Mouse (Mus musculus) hindbrain, embryonic 14.5 days (tissue): Measurements from ENCODE around the gene Ddx4. TPM values are rescaled to one million over a fixed set of nuclear protein-coding genes. Genes with fewer than 3 reads are reported as not detected.

Experiments used
- ATAC-seq: fragments of 200-750 bp; cut with Nextera tagmentation; 2 replicates; pipeline ENCODE4 v1.8.0; 2017; ENCODE audit warnings: moderate number of reproducible peaks, mild to moderate bottlenecking, moderate TSS enrichment, moderate library complexity; ENCODE audit not compliant: low FRiP score
- DNase-seq: peaks from one replicate; pipeline ENCODE4 v3.0.0-alpha.2; 2015; ENCODE audit warnings: low spot score
- H3K27ac ChIP-seq: fragments of 300-500 bp; sonication (generic); 2 replicates; pipeline ENCODE4 v1.5.1; 2014; ENCODE audit warnings: mild to moderate bottlenecking, moderate library complexity
- H3K27me3 ChIP-seq: fragments of 300-500 bp; sonication (generic); 2 replicates; pipeline ENCODE4 v1.6.1; 2014; ENCODE audit warnings: mild to moderate bottlenecking, low read length, mixed read lengths; ENCODE audit not compliant: control insufficient read depth, insufficient read depth
- H3K36me3 ChIP-seq: fragments of 300-500 bp; sonication (generic); replicated peaks from 2 replicates; pipeline ENCODE4 v1.6.1; 2014; ENCODE audit not compliant: control insufficient read depth, insufficient read depth
- H3K4me1 ChIP-seq: fragments of 300-500 bp; sonication (generic); replicated peaks from 2 replicates; pipeline ENCODE4 v1.6.1; 2014; ENCODE audit warnings: antibody characterized with exemption, low read length, mixed read lengths; ENCODE audit not compliant: control insufficient read depth, insufficient read depth
- H3K4me2 ChIP-seq: fragments of 300-500 bp; sonication (generic); replicated peaks from 2 replicates; pipeline ENCODE4 v1.6.1; 2014; ENCODE audit warnings: mild to moderate bottlenecking, moderate library complexity
- H3K4me3 ChIP-seq: fragments of 300-500 bp; sonication (generic); replicated peaks from 2 replicates; pipeline ENCODE4 v1.5.1; 2014; ENCODE audit warnings: mild to moderate bottlenecking, low read length
- H3K9ac ChIP-seq: fragments of 300-500 bp; sonication (generic); 2 replicates; pipeline ENCODE4 v1.6.1; 2014
- H3K9me3 ChIP-seq: fragments of 300-500 bp; sonication (generic); 2 replicates; pipeline ENCODE4 v1.6.1; 2016; ENCODE audit warnings: low read length; ENCODE audit not compliant: control insufficient read depth
- WGBS: fragments of 180-500 bp; shearing (Covaris S2); extraction: QIAGEN DNeasy Blood & Tissue Kit; methylation state at CpG from one replicate; pipeline ENCODE4 v1.1.7; 2014; 5-methylcytosine and 5-hydroxymethylcytosine counted together
- polyA plus RNA-seq: library from polyadenylated mRNA; unstranded; fragments of >200 nt; fragmentation: Nextera tagmentation; extraction: Ambion mirVana; gene quantifications from 2 replicates; pipeline ENCODE4 v1.2.1, GENCODE M21; 2014

The Ddx4 gene
- polyA plus RNA-seq, 1 experiment from 2014 or later: 2.0 TPM

GRCm38 (mm10) chr13:112644996-112645395, 7.3 kb downstream of the Ddx4 start:
- no peak for ATAC-seq
- WGBS: 87% methylated on average over 3 of the region's 3 CpGs

GRCm38 (mm10) chr13:112642897-112643296, 9.4 kb downstream of the Ddx4 start:
- DNase-seq (no peak), ATAC-seq (no peak)
- Histone ChIP-seq H3K27ac (no peak overlapping the region), H3K9me3 (no peaks in the 10 kb centered on the region), H3K27me3 (no peaks in the 10 kb centered on the region), H3K4me3 (no peak overlapping the region), H3K9ac (no peak overlapping the region), H3K36me3 (no peaks in the 10 kb centered on the region), H3K4me2 (no peak overlapping the region), H3K4me1 (no peaks in the 10 kb centered on the region)
- 90% methylated on average over 3 of the region's 3 CpGs for WGBS

More at GRCm38 (mm10) chr13:112644996-112645395, 7.3 kb downstream of the Ddx4 start:
- H3K9ac ChIP-seq: no peak overlapping the region
- no peaks in the 10 kb centered on the region for H3K36me3 ChIP-seq
- H3K9me3 ChIP-seq: no peaks in the 10 kb centered on the region
- no peak for DNase-seq
- no peak overlapping the region for H3K4me2 ChIP-seq
- no peak overlapping the region for H3K27ac ChIP-seq
- H3K27me3 ChIP-seq: no peaks in the 10 kb centered on the region
- H3K4me3 ChIP-seq: no peak overlapping the region
- H3K4me1 ChIP-seq: no peaks in the 10 kb centered on the region

- 63% methylated on average over 4 of the region's 4 CpGs for WGBS
- Histone ChIP-seq H3K4me2 (no peak overlapping the region), H3K36me3 (no peaks in the 10 kb centered on the region), H3K27me3 (no peaks in the 10 kb centered on the region), H3K9me3 (no peaks in the 10 kb centered on the region), H3K9ac (no peak overlapping the region), H3K27ac (no peak overlapping the region), H3K4me3 (no peak overlapping the region), H3K4me1 (no peaks in the 10 kb centered on the region)
- no peak for DNase-seq
- no peak for ATAC-seq
Measured at GRCm38 (mm10) chr13:112639111-112639510, 13.2 kb downstream of the Ddx4 start.

GRCm38 (mm10) chr13:112636498-112636897, 15.8 kb downstream of the Ddx4 start:
- WGBS: 50% methylated on average over 3 of the region's 3 CpGs
- Histone ChIP-seq H3K27ac (no peak overlapping the region), H3K4me3 (no peak overlapping the region)

GRCm38 (mm10) chr13:112635174-112635837, 17.0 kb downstream of the Ddx4 start:
- no peak overlapping the region for H3K4me3 ChIP-seq
- DNase-seq: no peak
- H3K9ac ChIP-seq: no peak overlapping the region
- H3K27ac ChIP-seq: no peak overlapping the region
- H3K27me3 ChIP-seq: no peaks in the 10 kb centered on the region
- no peak overlapping the region for H3K4me2 ChIP-seq
- 62% methylated on average over 7 of the region's 7 CpGs for WGBS
- ATAC-seq: no peak
- no peaks in the 10 kb centered on the region for H3K36me3 ChIP-seq
- no peaks in the 10 kb centered on the region for H3K9me3 ChIP-seq
- no peaks in the 10 kb centered on the region for H3K4me1 ChIP-seq

More at GRCm38 (mm10) chr13:112636498-112636897, 15.8 kb downstream of the Ddx4 start:
- Histone ChIP-seq H3K9me3 (no peaks in the 10 kb centered on the region), H3K36me3 (no peaks in the 10 kb centered on the region), H3K4me1 (no peaks in the 10 kb centered on the region), H3K9ac (no peak overlapping the region), H3K4me2 (no peak overlapping the region), H3K27me3 (no peaks in the 10 kb centered on the region)
- DNase-seq (no peak), ATAC-seq (no peak)

GRCm38 (mm10) chr13:112625566-112625965, 26.7 kb downstream of the Ddx4 start:
- no peak overlapping the region for H3K4me2 ChIP-seq
- no peak overlapping the region for H3K27ac ChIP-seq
- ATAC-seq (no peak), DNase-seq (no peak)
- no peaks in the 10 kb centered on the region for H3K27me3 ChIP-seq
- H3K4me1 ChIP-seq: no peaks in the 10 kb centered on the region
- no peaks in the 10 kb centered on the region for H3K9me3 ChIP-seq
- H3K36me3 ChIP-seq: no peaks in the 10 kb centered on the region
- H3K9ac ChIP-seq: no peak overlapping the region
- H3K4me3 ChIP-seq: no peak overlapping the region

GRCm38 (mm10) chr13:112624622-112625021, 27.7 kb downstream of the Ddx4 start:
- Histone ChIP-seq H3K9ac (no peak overlapping the region), H3K27me3 (no peaks in the 10 kb centered on the region), H3K36me3 (no peaks in the 10 kb centered on the region), H3K9me3 (no peaks in the 10 kb centered on the region), H3K4me1 (no peaks in the 10 kb centered on the region), H3K27ac (no peak overlapping the region), H3K4me2 (no peak overlapping the region), H3K4me3 (no peak overlapping the region)
- ATAC-seq (no peak), DNase-seq (no peak)
- WGBS: 77% methylated on average over 3 of the region's 3 CpGs

- no peak overlapping the region for H3K27ac ChIP-seq
- H3K4me3 ChIP-seq: no peak overlapping the region
- no peaks in the 10 kb centered on the region for H3K27me3 ChIP-seq
- no peak overlapping the region for H3K9ac ChIP-seq
- no peak overlapping the region for H3K4me2 ChIP-seq
- WGBS: 45% methylated on average over 7 of the region's 7 CpGs
- ATAC-seq (no peak), DNase-seq (no peak)
- H3K4me1 ChIP-seq: no peaks in the 10 kb centered on the region
- no peaks in the 10 kb centered on the region for H3K36me3 ChIP-seq
- no peaks in the 10 kb centered on the region for H3K9me3 ChIP-seq
Measured at GRCm38 (mm10) chr13:112623656-112624055, 28.6 kb downstream of the Ddx4 start.

GRCm38 (mm10) chr13:112621592-112621991, 30.7 kb downstream of the Ddx4 start:
- Histone ChIP-seq H3K9ac (no peak overlapping the region), H3K27me3 (no peaks in the 10 kb centered on the region), H3K9me3 (no peaks in the 10 kb centered on the region), H3K4me3 (no peak overlapping the region), H3K27ac (no peak overlapping the region), H3K4me2 (no peak overlapping the region), H3K36me3 (no peaks in the 10 kb centered on the region), H3K4me1 (no peaks in the 10 kb centered on the region)
- no peak for ATAC-seq
- WGBS: 82% methylated on average over 3 of the region's 3 CpGs
- DNase-seq: no peak

- Histone ChIP-seq H3K36me3 (no peaks in the 10 kb centered on the region), H3K27ac (no peak overlapping the region), H3K27me3 (no peaks in the 10 kb centered on the region), H3K4me1 (no peaks in the 10 kb centered on the region), H3K9ac (no peak overlapping the region), H3K9me3 (no peaks in the 10 kb centered on the region), H3K4me3 (no peak overlapping the region), H3K4me2 (no peak overlapping the region)
- ATAC-seq: no peak
- no peak for DNase-seq
- WGBS: 94% methylated on average over 3 of the region's 3 CpGs
Measured at GRCm38 (mm10) chr13:112608606-112609005, 43.7 kb downstream of the Ddx4 start.
